Mouse (Mus musculus) CH12.LX (cell line): Measurements from ENCODE around the gene Casz1.

Experiments used
- BHLHE40 ChIP-seq: IDR thresholded peaks from 2 replicates; pipeline ENCODE4 v1.6.1; 2011; ENCODE audit warnings: mild to moderate bottlenecking, low read depth, low read length, improper control_type of control experiment
- CTCF ChIP-seq, 2 experiments: IDR thresholded peaks in 1 of 2; conservative IDR thresholded peaks in 1 of 2; 2 replicates each; pipeline ENCODE4 v1.5.1; 2011 to 2012; ENCODE audit warnings: low read depth in 2 of 2, low read length in 2 of 2, improper control_type of control experiment in 1 of 2, inconsistent platforms in 1 of 2, mild to moderate bottlenecking in 1 of 2, moderate library complexity in 1 of 2
- E2F4 ChIP-seq: IDR thresholded peaks from 2 replicates; pipeline ENCODE4 v1.6.1; 2011; ENCODE audit warnings: low read depth, low read length, improper control_type of control experiment; ENCODE audit not compliant: insufficient replicate concordance
- EP300 ChIP-seq: IDR thresholded peaks from 2 replicates; pipeline ENCODE4 v1.6.1; 2011; ENCODE audit warnings: low read length, improper control_type of control experiment
- GABPA ChIP-seq: IDR thresholded peaks from 2 replicates; pipeline ENCODE4 v1.6.1; 2012; ENCODE audit warnings: low read depth, low read length, improper control_type of control experiment, inconsistent platforms; ENCODE audit not compliant: insufficient replicate concordance
- MAX ChIP-seq: IDR thresholded peaks from 2 replicates; pipeline ENCODE4 v1.6.1; 2011; ENCODE audit warnings: low read length, improper control_type of control experiment
- POLR2A ChIP-seq: IDR thresholded peaks from 2 replicates; pipeline ENCODE4 v1.6.1; 2011; ENCODE audit warnings: low read depth, mild to moderate bottlenecking, improper control_type of control experiment, low read length
- RCOR1 ChIP-seq: conservative IDR thresholded peaks from 2 replicates; pipeline ENCODE4 v1.6.1; 2012; ENCODE audit warnings: low read depth, mild to moderate bottlenecking, inconsistent platforms, low read length, improper control_type of control experiment
- TBP ChIP-seq: conservative IDR thresholded peaks from 2 replicates; pipeline ENCODE4 v1.6.1; 2011; ENCODE audit warnings: low read depth, low read length, improper control_type of control experiment
- USF1 ChIP-seq: IDR thresholded peaks from 2 replicates; pipeline ENCODE4 v1.6.1; 2014; ENCODE audit warnings: low read depth, mild to moderate bottlenecking, inconsistent platforms, low read length, improper control_type of control experiment
- USF2 ChIP-seq: conservative IDR thresholded peaks from 2 replicates; pipeline ENCODE4 v1.6.1; 2011; ENCODE audit warnings: low read depth, low read length, improper control_type of control experiment
- ZKSCAN1 ChIP-seq: IDR thresholded peaks from 2 replicates; pipeline ENCODE4 v1.6.1; 2012; ENCODE audit warnings: low read depth, inconsistent platforms, low read length, improper control_type of control experiment, borderline replicate concordance

GRCm38 (mm10) chr4:148918707-148919447, 114.6 kb downstream of the Casz1 start:
- TF ChIP-seq ZKSCAN1 (no peak), TBP (no peak), E2F4 (no peak), MAX (no peak), POLR2A (no peak), GABPA (no peak), USF1 (no peak), CTCF (conservative IDR thresholded peaks at IDR 0.05 in 1 of 2, IDR thresholded peaks at IDR 0.05 in 1 of 2; ENCODE audit: low read depth in 2 of 2, low read length in 2 of 2) (no peak), USF2 (no peak), RCOR1 (no peak), BHLHE40 (no peak), EP300 (no peak)
